In genomic region chr11:46070161-46070560, GRCm38 (mm10) we compare ENCODE assay signal across 9 mouse cellular contexts. TPM values are rescaled to one million over a fixed set of nuclear protein-coding genes. Genes with fewer than 3 reads are reported as not detected.
DNase-seq lines count a peak whose midpoint lies in the region; ATAC-seq lines count a peak whose summit lies in the region.
"Had no signal": no experiment of that assay in that cellular context is flagged by ENCODE, and none has a peak within 500 bp of the region (broad histone marks: within the 10 kb centered on the region; RNA-seq: fewer than 3 reads in every experiment).

No protein-coding gene starts in this region.

- no peaks in the 10 kb centered on the region for H3K9me3 ChIP-seq in heart, embryonic 12.5 days (replicated peaks)
- H3K9me3 ChIP-seq in lung, embryonic 15.5 days, result no peaks in the 10 kb centered on the region
- no peaks in the 10 kb centered on the region for H3K9me3 ChIP-seq in embryonic facial prominence, embryonic 14.5 days (ENCODE audit: control insufficient read depth, low read length)
- no peaks in the 10 kb centered on the region for H3K9me3 ChIP-seq in neural tube, embryonic 15.5 days (replicated peaks)

- no peak overlapping the region for H3K4me3 ChIP-seq in heart, embryonic 12.5 days
- no peak overlapping the region for H3K4me3 ChIP-seq in lung, embryonic 15.5 days
- no peak overlapping the region for H3K4me3 ChIP-seq in embryonic facial prominence, embryonic 14.5 days (ENCODE audit: low read depth, low read length)
- H3K4me3 ChIP-seq in neural tube, embryonic 15.5 days (replicated peaks), result no peak overlapping the region

- peaks cover 77% of the 10 kb centered on the region for H3K4me1 ChIP-seq in heart, embryonic 12.5 days (replicated peaks)
- H3K4me1 ChIP-seq in lung, embryonic 15.5 days, result peaks cover 69% of the 10 kb centered on the region
- peaks cover 59% of the 10 kb centered on the region for H3K4me1 ChIP-seq in embryonic facial prominence, embryonic 14.5 days (ENCODE audit: control insufficient read depth, insufficient read depth, low read length)
- peaks cover 32% of the 10 kb centered on the region for H3K4me1 ChIP-seq in neural tube, embryonic 15.5 days

- DNase-seq in heart, postnatal 14 days, result no peak
- no peak for DNase-seq in lung, postnatal 10 days
- DNase-seq in embryonic facial prominence, embryonic 14.5 days (ENCODE audit: low spot score), result no peak
- DNase-seq in cerebellum, postnatal 36 days, result no peak
- DNase-seq in right cerebral cortex, adult 18-20 months, result no peak
- DNase-seq: gastrocnemius, postnatal 25 days had no signal

- peak overlapping the region; percentile 94 for H3K27ac ChIP-seq in heart, embryonic 12.5 days (ENCODE audit: poor library complexity, severe bottlenecking)
- peak overlapping the region; percentile 92 for H3K27ac ChIP-seq in lung, embryonic 15.5 days
- H3K27ac ChIP-seq in embryonic facial prominence, embryonic 14.5 days (replicated peaks; ENCODE audit: low read depth, low read length), result peak overlapping the region; percentile 94
- peak overlapping the region; percentile 65; the same call in 1 of the 2 replicates for H3K27ac ChIP-seq in neural tube, embryonic 15.5 days (replicated peaks)

- peaks cover 52% of the 10 kb centered on the region for H3K36me3 ChIP-seq in heart, embryonic 12.5 days
- H3K36me3 ChIP-seq in lung, embryonic 15.5 days, result peaks cover 6% of the 10 kb centered on the region; the same call in 1 of the 2 replicates
- H3K36me3 ChIP-seq in embryonic facial prominence, embryonic 14.5 days (ENCODE audit: control insufficient read depth, insufficient read depth, low read length), result peaks cover 5% of the 10 kb centered on the region; the same call in 1 of the 2 replicates
- no peaks in the 10 kb centered on the region for H3K36me3 ChIP-seq in neural tube, embryonic 15.5 days

- H3K4me2 ChIP-seq in heart, embryonic 12.5 days, result 0 out of 2 replicates have a peak overlapping the region, but pooled peaks have one; percentile 16
- H3K4me2 ChIP-seq in lung, embryonic 15.5 days, result no peak overlapping the region
- no peak overlapping the region for H3K4me2 ChIP-seq in embryonic facial prominence, embryonic 14.5 days (ENCODE audit: low read depth, low read length)
- H3K4me2 ChIP-seq in neural tube, embryonic 15.5 days, result no peak overlapping the region

- no peak for ATAC-seq in heart, embryonic 12.5 days (ENCODE audit: insufficient number of reproducible peaks, low FRiP score)
- ATAC-seq in lung, embryonic 15.5 days (ENCODE audit: borderline replicate concordance, extremely low read depth, low FRiP score, low TSS enrichment), result no peak
- no peak for ATAC-seq in embryonic facial prominence, embryonic 14.5 days (ENCODE audit: low read depth)
- ATAC-seq in neural tube, embryonic 15.5 days (ENCODE audit: low FRiP score), result no peak

- no peaks in the 10 kb centered on the region for H3K27me3 ChIP-seq in heart, embryonic 12.5 days (replicated peaks)
- no peaks in the 10 kb centered on the region for H3K27me3 ChIP-seq in lung, embryonic 15.5 days
- no peaks in the 10 kb centered on the region for H3K27me3 ChIP-seq in embryonic facial prominence, embryonic 14.5 days (replicated peaks; ENCODE audit: control insufficient read depth, insufficient read depth, low read length)
- no peaks in the 10 kb centered on the region for H3K27me3 ChIP-seq in neural tube, embryonic 15.5 days (replicated peaks)

- 77% methylated on average over 4 of the region's 4 CpGs for WGBS in heart, embryonic 12.5 days
- WGBS in lung, embryonic 15.5 days, result 70% methylated on average over 4 of the region's 4 CpGs
- WGBS in embryonic facial prominence, embryonic 14.5 days, result 77% methylated on average over 4 of the region's 4 CpGs
- WGBS in neural tube, embryonic 15.5 days, result 85% methylated on average over 4 of the region's 4 CpGs

- intact Hi-C loops in heart, postnatal 14 days (cut with DNase I), result no loop called here

- H3K9ac ChIP-seq in heart, embryonic 12.5 days, result peak overlapping the region; percentile 49; the same call in 1 of the 2 replicates
- H3K9ac ChIP-seq in lung, embryonic 15.5 days, result no peak overlapping the region
- H3K9ac ChIP-seq in embryonic facial prominence, embryonic 14.5 days (ENCODE audit: low read depth, low read length), result no peak overlapping the region
- no peak overlapping the region for H3K9ac ChIP-seq in neural tube, embryonic 15.5 days (replicated peaks)

RNA-seq across cellular contexts. Expression of gene Adam19, which starts 14.4 kb away (rescaled TPM):
- polyA plus RNA-seq in heart, embryonic 12.5 days (2016; fragmentation: Nextera tagmentation; extraction: Ambion mirVana), result 44.2 and 48.3 TPM in 2 replicates
- total RNA-seq in heart, postnatal 14 days (2021), result 10 to 100 TPM; 56.8 to 77.7 TPM
- 22.5 and 23.4 TPM in 2 replicates for polyA plus RNA-seq in lung, embryonic 15.5 days (2015; fragmentation: Nextera tagmentation; extraction: Ambion mirVana)
- 15.2 and 17.6 TPM in 2 replicates for polyA plus RNA-seq in embryonic facial prominence, embryonic 14.5 days (2014; fragmentation: Nextera tagmentation; extraction: Ambion mirVana)
- polyA plus RNA-seq in neural tube, embryonic 15.5 days (2015; fragmentation: Nextera tagmentation; extraction: Ambion mirVana), result 13.7 and 16.8 TPM in 2 replicates

RNA-seq across cellular contexts. Expression of gene Gm12166, which starts 18.0 kb away (rescaled TPM):
- polyA plus RNA-seq in heart, embryonic 12.5 days (2016; fragmentation: Nextera tagmentation; extraction: Ambion mirVana), result 3.4 and 4.0 TPM in 2 replicates
- total RNA-seq in heart, postnatal 14 days (2021), result 1 to 10 TPM; 2.3 to 3.1 TPM
- 4.5 and 4.7 TPM in 2 replicates for polyA plus RNA-seq in lung, embryonic 15.5 days (2015; fragmentation: Nextera tagmentation; extraction: Ambion mirVana)
- polyA plus RNA-seq in embryonic facial prominence, embryonic 14.5 days (2014; fragmentation: Nextera tagmentation; extraction: Ambion mirVana), result 4.1 and 6.8 TPM in 2 replicates
- polyA plus RNA-seq in neural tube, embryonic 15.5 days (2015; fragmentation: Nextera tagmentation; extraction: Ambion mirVana), result 4.5 and 6.6 TPM in 2 replicates
